Mouse (Mus musculus) midbrain, embryonic 16.5 days (tissue): ENCODE measurements around the gene Ankrd37. TPM values are rescaled to one million over a fixed set of nuclear protein-coding genes. Genes with fewer than 3 reads are reported as not detected.

ENCODE experiments used
- ATAC-seq: fragments of 200-750 bp; cut with Nextera tagmentation; 2 replicates; pipeline ENCODE4 v1.8.0; 2017; ENCODE audit warnings: moderate TSS enrichment
- H3K27ac ChIP-seq: fragments of 300-500 bp; sonication (generic); 2 replicates; pipeline ENCODE4 v1.5.1; 2014; ENCODE audit warnings: mild to moderate bottlenecking, low read length, mixed read lengths
- H3K27me3 ChIP-seq: fragments of 300-500 bp; sonication (generic); 2 replicates; pipeline ENCODE4 v1.6.1; 2014; ENCODE audit warnings: low read depth, low read length, mixed read lengths; ENCODE audit not compliant: control insufficient read depth, insufficient read depth
- H3K36me3 ChIP-seq: fragments of 300-500 bp; sonication (generic); 2 replicates; pipeline ENCODE4 v1.6.1; 2014; ENCODE audit warnings: mild to moderate bottlenecking, low read length, moderate library complexity, mixed read lengths; ENCODE audit not compliant: control insufficient read depth, insufficient read depth
- H3K4me1 ChIP-seq: fragments of 300-500 bp; sonication (generic); 2 replicates; pipeline ENCODE4 v1.6.1; 2014; ENCODE audit warnings: mild to moderate bottlenecking, low read length, mixed read lengths; ENCODE audit not compliant: control insufficient read depth, insufficient read depth
- H3K4me2 ChIP-seq: fragments of 300-500 bp; sonication (generic); 2 replicates; pipeline ENCODE4 v1.6.1; 2014; ENCODE audit warnings: mild to moderate bottlenecking, low read length, mixed read lengths
- H3K4me3 ChIP-seq: fragments of 300-500 bp; sonication (generic); 2 replicates; pipeline ENCODE4 v1.5.1; 2014; ENCODE audit warnings: low read depth, mild to moderate bottlenecking, low read length, moderate library complexity, mixed read lengths
- H3K9ac ChIP-seq: fragments of 300-500 bp; sonication (generic); 2 replicates; pipeline ENCODE4 v1.6.1; 2014; ENCODE audit warnings: low read depth, low read length, mixed read lengths
- H3K9me3 ChIP-seq: fragments of 300-500 bp; sonication (generic); replicated peaks from 2 replicates; pipeline ENCODE4 v1.6.1; 2014; ENCODE audit warnings: mild to moderate bottlenecking, low read length, mixed read lengths; ENCODE audit not compliant: control insufficient read depth, poor library complexity, severe bottlenecking
- WGBS: fragments of 180-500 bp; shearing (Covaris S2); extraction: QIAGEN DNeasy Blood & Tissue Kit; methylation state at CpG from one replicate; pipeline ENCODE4 v1.1.7; 2014; 5-methylcytosine and 5-hydroxymethylcytosine counted together
- polyA plus RNA-seq: library from polyadenylated mRNA; unstranded; fragments of >200 nt; fragmentation: Nextera tagmentation; extraction: Ambion mirVana; gene quantifications from 2 replicates; pipeline ENCODE4 v1.2.1, GENCODE M21; 2015

The Ankrd37 gene
- polyA plus RNA-seq, 1 experiment from 2014 or later: 48.2 TPM

GRCm38 (mm10) chr8:45986665-45987064, 18.8 kb downstream of the Ankrd37 start:
- H3K27me3 ChIP-seq: no peaks in the 10 kb centered on the region
- no peaks in the 10 kb centered on the region for H3K9me3 ChIP-seq
- H3K27ac ChIP-seq: no peak overlapping the region
- no peaks in the 10 kb centered on the region for H3K4me1 ChIP-seq
- no peak overlapping the region for H3K9ac ChIP-seq
- no peak overlapping the region for H3K4me3 ChIP-seq
- H3K4me2 ChIP-seq: no peak overlapping the region
- ATAC-seq: no peak
- H3K36me3 ChIP-seq: peaks cover 16% of the 10 kb centered on the region
- 90% methylated on average over 3 of the region's 3 CpGs for WGBS

GRCm38 (mm10) chr8:45975837-45976468, 29.6 kb downstream of the Ankrd37 start:
- Histone ChIP-seq H3K9ac (peak overlapping the region; percentile 72), H3K27ac (no peak overlapping the region), H3K9me3 (no peaks in the 10 kb centered on the region; the same call in 1 of the 2 replicates), H3K4me2 (peak overlapping the region; percentile 72), H3K36me3 (peaks cover 3% of the 10 kb centered on the region), H3K4me3 (peak overlapping the region; percentile 63), H3K27me3 (no peaks in the 10 kb centered on the region), H3K4me1 (peaks cover 10% of the 10 kb centered on the region)
- no peak for ATAC-seq
- WGBS: 72% methylated on average over 11 of the region's 11 CpGs

DNA sequence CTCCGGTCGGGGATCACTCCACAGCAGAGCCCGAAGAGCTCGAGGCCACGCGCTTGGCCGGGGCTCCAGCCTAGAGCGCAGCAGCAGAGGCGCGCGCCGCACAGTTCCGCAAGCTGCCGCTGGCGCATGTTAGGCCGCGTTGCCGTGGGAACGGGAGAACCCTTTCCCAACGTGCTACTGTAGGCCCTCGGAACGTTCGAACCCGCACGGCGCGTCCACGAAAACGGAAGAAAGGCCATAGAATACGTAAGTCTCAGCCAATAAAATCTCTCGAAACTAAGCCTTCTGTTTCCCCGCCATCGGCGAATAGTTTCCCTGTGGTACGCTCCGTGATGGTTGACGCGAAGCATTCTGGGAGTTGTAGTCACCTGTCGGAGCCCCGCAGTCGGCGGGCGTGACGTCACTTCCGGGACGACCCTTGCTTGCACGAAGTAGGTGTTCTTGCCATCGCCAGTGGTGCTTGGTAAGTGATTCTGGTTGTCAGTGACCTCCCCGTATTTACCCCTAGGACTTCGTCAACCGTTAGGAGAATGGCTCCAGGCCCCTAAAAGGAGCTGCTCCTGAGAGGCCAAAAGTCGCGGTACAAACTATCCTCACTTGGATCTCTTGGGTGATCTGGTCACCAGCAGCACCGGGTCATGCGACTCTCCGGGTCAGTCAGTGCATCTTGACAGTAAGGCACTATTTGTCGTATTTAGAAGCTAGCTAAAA, 30.2 kb downstream of the Ankrd37 start, which contains the start of the genes 1700029J07Rik and Ufsp2:
1700029J07Rik (minus strand) TSS at position 127 of the 711 bp plus-strand sequence.
Ufsp2 (plus strand) TSS at position 403 of the 711 bp plus-strand sequence.
- peak within 1 kb of the TSS; percentile 75 for H3K4me2 ChIP-seq
- ATAC-seq: peak; percentile 99
- H3K36me3 ChIP-seq: no peaks in the 10 kb centered on the region; the same call in 1 of the 2 replicates
- peak within 1 kb of the TSS; percentile 85 for H3K27ac ChIP-seq
- H3K9ac ChIP-seq: peak within 1 kb of the TSS; percentile 73
- H3K4me1 ChIP-seq: peaks cover 10% of the 10 kb centered on the region
- under 1% methylated on average over 57 of the region's 57 CpGs for WGBS
- H3K4me3 ChIP-seq: peak within 1 kb of the TSS; percentile 63
- H3K27me3 ChIP-seq: no peaks in the 10 kb centered on the region
- H3K9me3 ChIP-seq: no peaks in the 10 kb centered on the region; the same call in 1 of the 2 replicates

DNA sequence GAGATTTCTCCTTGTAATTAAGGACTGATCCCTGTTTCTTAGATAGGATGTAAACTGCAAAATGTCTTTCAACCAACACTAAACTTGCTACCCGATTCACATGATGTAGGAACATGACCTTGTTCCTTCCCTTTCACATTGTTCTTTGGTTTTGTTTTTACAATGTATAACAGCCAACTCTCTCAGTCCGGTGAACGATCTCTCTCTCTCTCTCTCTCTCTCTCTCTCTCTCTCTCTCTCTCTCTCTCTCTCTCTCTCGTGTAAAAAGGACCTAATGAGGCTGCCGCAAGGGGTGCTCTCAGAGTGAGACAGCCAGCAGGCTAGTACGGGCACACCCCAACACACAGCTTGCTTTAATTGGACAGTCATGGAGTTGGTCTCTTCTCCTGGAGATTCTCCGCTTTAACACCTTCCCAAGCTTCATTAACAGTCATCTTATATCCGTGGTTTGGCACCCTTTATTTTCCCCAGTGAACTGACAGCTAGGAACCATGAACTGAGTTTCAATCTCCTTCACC, 31.5 kb downstream of the Ankrd37 start:
- Histone ChIP-seq H3K4me3 (no peak overlapping the region), H3K27ac (no peak overlapping the region), H3K9me3 (no peaks in the 10 kb centered on the region; the same call in 1 of the 2 replicates), H3K4me2 (no peak overlapping the region; the same call in 1 of the 2 replicates), H3K9ac (no peak overlapping the region), H3K36me3 (no peaks in the 10 kb centered on the region; the same call in 1 of the 2 replicates), H3K27me3 (no peaks in the 10 kb centered on the region), H3K4me1 (peaks cover 10% of the 10 kb centered on the region)
- no peak for ATAC-seq
- WGBS: 68% methylated on average over 8 of the region's 8 CpGs

GRCm38 (mm10) chr8:45970894-45971293, 34.6 kb downstream of the Ankrd37 start:
- Histone ChIP-seq H3K4me1 (peaks cover 6% of the 10 kb centered on the region), H3K9ac (no peak overlapping the region), H3K27ac (no peak overlapping the region), H3K36me3 (no peaks in the 10 kb centered on the region; the same call in 1 of the 2 replicates), H3K27me3 (no peaks in the 10 kb centered on the region), H3K4me3 (no peak overlapping the region), H3K9me3 (no peaks in the 10 kb centered on the region; the same call in 1 of the 2 replicates), H3K4me2 (no peak overlapping the region)
- no peak for ATAC-seq
- WGBS: 96% methylated on average over 12 of the region's 12 CpGs

- no peak overlapping the region for H3K4me2 ChIP-seq
- no peak for ATAC-seq
- H3K36me3 ChIP-seq: no peaks in the 10 kb centered on the region
- H3K4me1 ChIP-seq: no peaks in the 10 kb centered on the region
- H3K9ac ChIP-seq: no peak overlapping the region
- 51% methylated on average over 2 of the region's 2 CpGs for WGBS
- H3K27me3 ChIP-seq: no peaks in the 10 kb centered on the region
- H3K4me3 ChIP-seq: no peak overlapping the region
- H3K27ac ChIP-seq: no peak overlapping the region
- no peaks in the 10 kb centered on the region for H3K9me3 ChIP-seq
These were observed 54.9 kb downstream of the Ankrd37 start for GRCm38 (mm10) chr8:45950622-45951021.

Other genes starting within 250 kb of the Ankrd37 start
- gene Pdlim3, start 120.2 kb downstream of the Ankrd37 start, polyA plus RNA-seq: 16.9 and 24.1 TPM in 2 replicates
- gene Ccdc110, start 71.1 kb downstream of the Ankrd37 start, polyA plus RNA-seq: 0.10 and 0.22 TPM in 2 replicates
- 6.9 and 7.3 TPM in 2 replicates for gene 1700029J07Rik, start 30.5 kb downstream of the Ankrd37 start, polyA plus RNA-seq
- 62.4 and 63.5 TPM in 2 replicates for gene Ufsp2, start 30.2 kb downstream of the Ankrd37 start, polyA plus RNA-seq
- gene Lrp2bp, start 6.4 kb downstream of the Ankrd37 start, polyA plus RNA-seq: 0.49 and 1.1 TPM in 2 replicates
- gene Cfap97, start 146.1 kb upstream of the Ankrd37 start, polyA plus RNA-seq: 29.2 and 30.4 TPM in 2 replicates
- 9.3 and 10.1 TPM in 2 replicates for gene Snx25, start 146.5 kb upstream of the Ankrd37 start, polyA plus RNA-seq
- 889 and 969 TPM in 2 replicates for gene Slc25a4, start 205.6 kb upstream of the Ankrd37 start, polyA plus RNA-seq